Mouse (Mus musculus): ENCODE results near the gene Gja10.

- TF ChIP-seq CTCF (IDR thresholded peaks at IDR 0.05; ENCODE audit: borderline replicate concordance, extremely low read depth, insufficient read depth, insufficient read length) (no peak), POLR2A (IDR thresholded peaks at IDR 0.05; ENCODE audit: borderline replicate concordance, extremely low read depth, insufficient read depth, insufficient read length, poor library complexity, severe bottlenecking) (no peak)
These were observed 14.3 kb downstream of the Gja10 start for GRCm38 (mm10) chr4:32588237-32588636.
